Mouse (Mus musculus) hindbrain, embryonic 11.5 days (tissue): ENCODE data around the gene Tle1. TPM values are rescaled to one million over a fixed set of nuclear protein-coding genes. Genes with fewer than 3 reads are reported as not detected.
A peak's percentile ranks its signal among the peaks of the same experiment; 100 is the strongest.

ENCODE experiments used
- ATAC-seq: fragments of 200-750 bp; cut with Nextera tagmentation; 2 replicates; pipeline ENCODE4 v1.8.0; 2017; ENCODE audit warnings: mild to moderate bottlenecking, moderate TSS enrichment, moderate library complexity; ENCODE audit not compliant: low FRiP score
- DNase-seq: peaks from one replicate; pipeline ENCODE4 v3.0.0-alpha.2; 2015; ENCODE audit warnings: low spot score
- H3K27ac ChIP-seq: fragments of 300-500 bp; sonication (generic); 2 replicates; pipeline ENCODE4 v1.5.1; 2014; ENCODE audit warnings: mild to moderate bottlenecking, low read depth, low read length
- H3K27me3 ChIP-seq: fragments of 300-500 bp; sonication (generic); 2 replicates; pipeline ENCODE4 v1.6.1; 2014; ENCODE audit warnings: mild to moderate bottlenecking, low read length, moderate library complexity, mixed read lengths; ENCODE audit not compliant: control insufficient read depth, insufficient read depth
- H3K36me3 ChIP-seq: fragments of 300-500 bp; sonication (generic); 2 replicates; pipeline ENCODE4 v1.6.1; 2014; ENCODE audit warnings: mild to moderate bottlenecking, low read length, moderate library complexity, mixed read lengths; ENCODE audit not compliant: control insufficient read depth, insufficient read depth
- H3K4me1 ChIP-seq: fragments of 300-500 bp; sonication (generic); replicated peaks from 2 replicates; pipeline ENCODE4 v1.6.1; 2014; ENCODE audit warnings: low read length, mixed read lengths; ENCODE audit not compliant: control insufficient read depth, insufficient read depth
- H3K4me2 ChIP-seq: fragments of 300-500 bp; sonication (generic); replicated peaks from 2 replicates; pipeline ENCODE4 v1.6.1; 2014; ENCODE audit warnings: mild to moderate bottlenecking, low read depth, low read length
- H3K4me3 ChIP-seq: fragments of 300-500 bp; sonication (generic); 2 replicates; pipeline ENCODE4 v1.5.1; 2014; ENCODE audit warnings: low read depth, low read length
- H3K9ac ChIP-seq: fragments of 300-500 bp; sonication (generic); 2 replicates; pipeline ENCODE4 v1.6.1; 2014; ENCODE audit warnings: low read depth, low read length
- H3K9me3 ChIP-seq: fragments of 300-500 bp; sonication (generic); 2 replicates; pipeline ENCODE4 v1.6.1; 2016; ENCODE audit warnings: low read length; ENCODE audit not compliant: control insufficient read depth
- WGBS: fragments of 180-500 bp; shearing (Covaris S2); extraction: QIAGEN DNeasy Blood & Tissue Kit; methylation state at CpG from one replicate; pipeline ENCODE4 v1.1.7; 2014; 5-methylcytosine and 5-hydroxymethylcytosine counted together
- polyA plus RNA-seq: library from polyadenylated mRNA; unstranded; fragments of >200 nt; fragmentation: Nextera tagmentation; extraction: Ambion mirVana; gene quantifications from 2 replicates; pipeline ENCODE4 v1.2.1, GENCODE M21; 2014

The Tle1 gene
- polyA plus RNA-seq, result 43.8 and 44.1 TPM in 2 replicates

DNA sequence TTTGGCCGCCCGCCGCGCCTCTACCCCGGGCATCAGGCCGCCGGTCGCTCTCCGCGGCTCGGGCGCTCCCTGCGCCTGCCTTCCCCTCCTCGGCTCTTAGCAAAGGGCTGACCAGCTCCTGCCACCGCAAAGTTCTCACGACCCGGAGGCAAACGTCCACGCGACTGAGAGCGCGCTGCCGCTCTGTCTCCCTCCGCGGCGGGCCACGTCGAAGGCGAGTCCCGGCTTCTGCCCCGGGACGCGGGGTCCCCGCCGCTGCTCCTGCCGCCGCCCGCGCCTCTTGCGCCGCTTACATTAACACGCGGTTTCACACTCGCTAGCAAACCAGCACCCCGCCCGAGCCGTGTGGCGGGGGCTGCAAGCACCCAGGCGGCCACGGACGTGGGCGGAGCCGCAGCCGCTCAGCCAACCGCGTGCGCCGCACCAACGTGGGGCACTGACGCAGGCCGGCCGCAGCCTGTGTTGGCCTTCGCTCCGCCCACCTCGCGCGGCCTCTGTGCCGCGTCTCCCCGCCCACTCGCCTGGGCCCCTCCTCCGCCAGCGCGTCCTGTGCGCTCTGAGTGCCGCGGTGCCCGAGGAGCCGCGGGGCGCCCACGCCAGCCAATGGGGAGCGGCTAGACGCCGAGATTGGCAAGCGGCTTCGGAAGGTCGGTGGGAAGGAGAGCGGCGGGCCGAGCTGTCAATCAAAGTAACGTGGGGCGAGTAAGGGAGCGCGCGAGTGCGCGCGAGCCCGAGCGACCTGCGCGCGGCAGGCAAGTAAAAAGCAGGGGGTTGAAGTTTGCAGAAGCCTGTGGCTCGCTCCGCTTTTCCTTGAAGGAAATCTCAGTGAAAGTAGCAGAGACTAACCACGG, at the start of gene Tle1:
Gene Tle1, minus strand, starts transcription at position 361 of the 851 bp plus-strand sequence.
- ATAC-seq, result peak; percentile 96

DNA sequence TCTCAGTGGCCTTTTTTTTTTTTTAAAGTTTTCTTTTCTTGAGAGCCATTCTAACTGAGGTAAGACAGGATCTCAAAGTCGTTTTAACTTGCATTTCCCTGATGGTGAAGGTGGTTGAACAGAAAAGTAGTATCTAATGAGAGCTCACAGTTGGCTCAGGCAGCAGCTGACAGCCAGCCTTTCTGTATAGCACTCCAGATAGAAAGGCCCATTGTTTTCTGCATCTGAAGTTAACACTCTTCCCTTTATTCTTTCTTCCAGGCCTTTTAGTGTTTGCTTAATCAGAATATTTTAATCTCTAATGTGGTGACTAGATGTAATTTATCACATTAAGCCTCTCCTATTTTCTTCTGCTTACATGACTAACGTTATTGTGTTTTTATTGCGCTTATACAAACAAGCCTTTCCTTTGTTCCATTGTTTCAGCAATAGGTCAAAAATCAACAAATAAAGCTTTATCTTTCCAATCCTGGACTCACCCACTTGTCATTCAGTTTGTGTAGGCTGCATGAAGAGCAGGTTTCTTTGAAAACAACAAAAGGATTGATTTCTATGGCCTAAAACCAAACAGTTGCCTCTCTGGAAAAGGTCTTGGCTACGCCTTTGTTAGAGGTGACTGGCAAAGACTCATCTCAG, 33.0 kb upstream of the Tle1 start:
- Histone ChIP-seq H3K4me2 (no peak overlapping the region), H3K9me3 (no peaks in the 10 kb centered on the region), H3K4me3 (no peak overlapping the region), H3K36me3 (no peaks in the 10 kb centered on the region), H3K4me1 (no peaks in the 10 kb centered on the region), H3K27me3 (no peaks in the 10 kb centered on the region), H3K9ac (no peak overlapping the region), H3K27ac (0 out of 2 replicates have a peak overlapping the region, but pooled peaks have one; percentile 2)
- peak; percentile 42 for DNase-seq
- peak; percentile 89 for ATAC-seq
- WGBS, result 20% methylated on average over 4 of the region's 4 CpGs

More for the DNA sequence above, at the start of gene Tle1:
- H3K4me1 ChIP-seq, result no peaks in the 10 kb centered on the region; the same call in 1 of the 2 replicates
- WGBS, result under 1% methylated on average over 98 of the region's 107 CpGs
- peak within 1 kb of the TSS; percentile 65 for H3K4me2 ChIP-seq
- no peaks in the 10 kb centered on the region; the same call in 1 of the 2 replicates for H3K27me3 ChIP-seq
- H3K4me3 ChIP-seq, result peak within 1 kb of the TSS; percentile 95
- DNase-seq, result peak; percentile 99
- peak within 1 kb of the TSS; percentile 93 for H3K27ac ChIP-seq
- H3K9ac ChIP-seq, result peak within 1 kb of the TSS; percentile 95
- no peaks in the 10 kb centered on the region for H3K36me3 ChIP-seq
- H3K9me3 ChIP-seq, result no peaks in the 10 kb centered on the region

DNA sequence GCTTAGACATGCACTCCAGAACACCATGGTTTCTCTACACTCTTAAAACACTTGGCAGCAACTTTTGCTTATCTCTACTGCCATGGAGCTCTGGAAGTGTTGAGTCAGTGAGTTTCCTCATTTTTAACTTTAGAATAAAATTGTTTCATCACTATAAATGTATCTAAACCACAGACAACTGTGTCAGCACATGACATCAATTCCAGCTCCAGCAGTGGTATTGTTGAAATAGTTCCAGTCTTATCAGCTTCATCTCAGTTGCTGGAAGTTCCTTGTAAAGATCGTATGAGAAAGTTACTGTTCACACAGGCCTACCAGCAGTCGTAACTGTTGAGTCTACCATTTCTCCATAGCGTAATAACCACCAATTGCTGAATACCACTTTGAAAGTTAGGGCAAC, 31.5 kb upstream of the Tle1 start:
- H3K4me2 ChIP-seq, result no peak overlapping the region
- ATAC-seq, result no peak
- 86% methylated on average over 3 of the region's 3 CpGs for WGBS
- H3K9me3 ChIP-seq, result no peaks in the 10 kb centered on the region
- H3K4me3 ChIP-seq, result no peak overlapping the region
- no peak overlapping the region for H3K27ac ChIP-seq
- no peak for DNase-seq
- no peaks in the 10 kb centered on the region for H3K4me1 ChIP-seq
- no peaks in the 10 kb centered on the region for H3K27me3 ChIP-seq
- H3K36me3 ChIP-seq, result no peaks in the 10 kb centered on the region
- H3K9ac ChIP-seq, result no peak overlapping the region

GRCm38 (mm10) chr4:72230832-72231231, 30.1 kb upstream of the Tle1 start:
- no peaks in the 10 kb centered on the region for H3K27me3 ChIP-seq
- H3K4me3 ChIP-seq, result no peak overlapping the region
- no peak overlapping the region for H3K4me2 ChIP-seq
- no peaks in the 10 kb centered on the region for H3K9me3 ChIP-seq
- no peak for ATAC-seq
- no peaks in the 10 kb centered on the region for H3K36me3 ChIP-seq
- DNase-seq, result no peak
- no peak overlapping the region for H3K27ac ChIP-seq
- no peaks in the 10 kb centered on the region for H3K4me1 ChIP-seq
- no peak overlapping the region for H3K9ac ChIP-seq

DNA sequence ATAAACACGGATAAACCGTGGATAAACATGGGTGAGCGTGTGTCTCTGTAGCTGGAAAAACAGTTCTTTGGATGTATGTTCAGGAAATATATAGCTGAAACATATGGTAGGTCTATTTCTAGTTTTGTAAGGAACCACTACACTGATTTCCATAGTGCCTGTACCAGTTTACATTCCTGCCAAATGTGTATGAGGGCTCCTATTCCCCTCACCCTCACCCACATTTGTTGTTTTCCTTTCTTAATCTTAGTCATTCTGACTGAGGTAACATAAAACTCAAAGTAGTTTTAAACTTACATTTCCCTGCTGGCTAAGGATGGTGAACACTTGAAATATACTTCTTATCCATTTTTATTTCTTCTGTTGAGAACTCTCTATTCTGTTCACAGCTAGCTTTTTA, 20.9 kb upstream of the Tle1 start:
- 90% methylated on average over 3 of the region's 3 CpGs for WGBS
- Histone ChIP-seq H3K27me3 (no peaks in the 10 kb centered on the region), H3K4me1 (no peaks in the 10 kb centered on the region), H3K36me3 (no peaks in the 10 kb centered on the region), H3K9me3 (no peaks in the 10 kb centered on the region), H3K9ac (no peak overlapping the region), H3K4me2 (no peak overlapping the region), H3K27ac (no peak overlapping the region), H3K4me3 (no peak overlapping the region)
- no peak for ATAC-seq
- DNase-seq, result no peak

GRCm38 (mm10) chr4:72204420-72205045, 3.8 kb upstream of the Tle1 start:
- DNase-seq, result no peak
- Histone ChIP-seq H3K9ac (no peak overlapping the region), H3K27ac (no peak overlapping the region), H3K27me3 (no peaks in the 10 kb centered on the region; the same call in 1 of the 2 replicates), H3K9me3 (no peaks in the 10 kb centered on the region), H3K4me2 (no peak overlapping the region), H3K36me3 (no peaks in the 10 kb centered on the region), H3K4me3 (0 out of 2 replicates have a peak overlapping the region, but pooled peaks have one; percentile 4), H3K4me1 (no peaks in the 10 kb centered on the region)
- WGBS, result 42% methylated on average over 6 of the region's 6 CpGs
- ATAC-seq, result no peak

DNA sequence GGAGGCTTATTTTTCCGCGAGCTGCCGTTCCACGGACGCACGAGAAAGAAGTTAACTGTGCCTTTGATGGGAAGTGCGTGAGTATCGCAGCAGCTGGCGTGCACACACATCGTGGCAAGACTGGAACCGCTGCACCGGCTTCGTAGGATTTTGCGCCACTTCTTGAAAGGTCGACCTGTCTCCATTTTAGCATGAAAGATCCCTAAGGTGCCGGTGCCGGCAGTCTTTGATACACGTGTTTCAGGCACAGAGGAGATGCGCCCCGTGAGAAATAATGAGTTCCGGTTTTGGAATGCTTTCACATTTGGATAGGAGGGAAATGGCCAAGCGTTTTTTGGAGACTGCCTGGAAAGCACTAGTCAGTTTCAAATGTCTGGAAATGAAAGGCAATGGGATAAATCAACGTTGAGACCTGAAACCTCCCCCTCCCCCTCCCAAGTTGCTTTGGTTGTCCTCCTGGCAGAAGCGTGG, 837 bp upstream of the Tle1 start:
- H3K9me3 ChIP-seq, result no peaks in the 10 kb centered on the region
- H3K4me3 ChIP-seq, result peak overlapping the region; percentile 95
- no peaks in the 10 kb centered on the region for H3K36me3 ChIP-seq
- H3K27me3 ChIP-seq, result no peaks in the 10 kb centered on the region; the same call in 1 of the 2 replicates
- peak overlapping the region; percentile 47; the same call in 1 of the 2 replicates for H3K9ac ChIP-seq
- DNase-seq (no peak), ATAC-seq (no peak)
- H3K4me1 ChIP-seq, result no peaks in the 10 kb centered on the region
- under 1% methylated on average over 24 of the region's 24 CpGs for WGBS
- peak overlapping the region; percentile 49; the same call in 1 of the 2 replicates for H3K27ac ChIP-seq
- H3K4me2 ChIP-seq, result peak overlapping the region; percentile 65
